Mouse (Mus musculus): Measurements from ENCODE around the gene Gm20388. TPM values are rescaled to one million over a fixed set of nuclear protein-coding genes. Genes with fewer than 3 reads are reported as not detected.

Gene Gm20388
- polyA plus RNA-seq, 1 experiment from 2014 or later = 5.5 TPM

- H3K4me2 ChIP-seq = no peak overlapping the region
- 57% methylated on average over 11 of the region's 11 CpGs for WGBS
- no peak for ATAC-seq (ENCODE audit: borderline replicate concordance, extremely low read depth, low FRiP score, low TSS enrichment)
- H3K27ac ChIP-seq = no peak overlapping the region
- H3K9ac ChIP-seq = no peak overlapping the region
- H3K9me3 ChIP-seq = no peaks in the 10 kb centered on the region
- H3K27me3 ChIP-seq = no peaks in the 10 kb centered on the region
- H3K36me3 ChIP-seq = no peaks in the 10 kb centered on the region
- no peak overlapping the region for H3K4me3 ChIP-seq
- peaks cover 34% of the 10 kb centered on the region for H3K4me1 ChIP-seq
Measured at GRCm38 (mm10) chr8:121643384-121643783, 1732.7 kb downstream of the Gm20388 start.

GRCm38 (mm10) chr8:121647511-121648215 is 1737.0 kb downstream of the Gm20388 start:
- H3K36me3 ChIP-seq = no peaks in the 10 kb centered on the region
- peaks cover 64% of the 10 kb centered on the region for H3K4me1 ChIP-seq
- no peaks in the 10 kb centered on the region for H3K27me3 ChIP-seq
- no peak overlapping the region for H3K4me3 ChIP-seq
- no peak overlapping the region for H3K9ac ChIP-seq
- WGBS = 76% methylated on average over 12 of the region's 12 CpGs
- no peak for ATAC-seq (ENCODE audit: borderline replicate concordance, extremely low read depth, low FRiP score, low TSS enrichment)
- H3K9me3 ChIP-seq = no peaks in the 10 kb centered on the region
- H3K27ac ChIP-seq = no peak overlapping the region
- no peak overlapping the region for H3K4me2 ChIP-seq

- no peak for ATAC-seq (ENCODE audit: borderline replicate concordance, extremely low read depth, low FRiP score, low TSS enrichment)
- Histone ChIP-seq H3K4me2 (no peak overlapping the region), H3K27ac (no peak overlapping the region), H3K9ac (no peak overlapping the region), H3K4me1 (peaks cover 58% of the 10 kb centered on the region), H3K9me3 (no peaks in the 10 kb centered on the region), H3K27me3 (no peaks in the 10 kb centered on the region), H3K36me3 (no peaks in the 10 kb centered on the region), H3K4me3 (no peak overlapping the region)
- 44% methylated on average over 16 of the region's 16 CpGs for WGBS
Measured at GRCm38 (mm10) chr8:121648451-121648850, 1737.8 kb downstream of the Gm20388 start.

- peaks cover 60% of the 10 kb centered on the region for H3K4me1 ChIP-seq
- no peaks in the 10 kb centered on the region for H3K27me3 ChIP-seq
- H3K9ac ChIP-seq = peak overlapping the region; percentile 2; the same call in 1 of the 2 replicates
- no peaks in the 10 kb centered on the region for H3K9me3 ChIP-seq
- H3K36me3 ChIP-seq = no peaks in the 10 kb centered on the region
- no peak for ATAC-seq (ENCODE audit: borderline replicate concordance, extremely low read depth, low FRiP score, low TSS enrichment)
- 56% methylated on average over 5 of the region's 5 CpGs for WGBS
- H3K4me2 ChIP-seq = peak overlapping the region; percentile 88
- 0 out of 2 replicates have a peak overlapping the region, but pooled peaks have one; percentile 60 for H3K4me3 ChIP-seq
- H3K27ac ChIP-seq = no peak overlapping the region
Measured at GRCm38 (mm10) chr8:121649423-121649822, 1738.8 kb downstream of the Gm20388 start.

GRCm38 (mm10) chr8:121649904-121650303 is 1739.3 kb downstream of the Gm20388 start:
- no peak for ATAC-seq (ENCODE audit: borderline replicate concordance, extremely low read depth, low FRiP score, low TSS enrichment)
- H3K36me3 ChIP-seq = no peaks in the 10 kb centered on the region
- H3K4me2 ChIP-seq = peak overlapping the region; percentile 88
- no peak overlapping the region for H3K27ac ChIP-seq
- H3K9ac ChIP-seq = peak overlapping the region; percentile 2; the same call in 1 of the 2 replicates
- peak overlapping the region; percentile 60 for H3K4me3 ChIP-seq
- H3K9me3 ChIP-seq = no peaks in the 10 kb centered on the region
- WGBS = 42% methylated on average over 10 of the region's 10 CpGs
- H3K4me1 ChIP-seq = peaks cover 56% of the 10 kb centered on the region
- H3K27me3 ChIP-seq = no peaks in the 10 kb centered on the region

GRCm38 (mm10) chr8:121650389-121651307 is 1740.0 kb downstream of the Gm20388 start:
- Histone ChIP-seq H3K4me3 (peak overlapping the region; percentile 60), H3K36me3 (no peaks in the 10 kb centered on the region), H3K4me2 (peak overlapping the region; percentile 88), H3K27me3 (no peaks in the 10 kb centered on the region), H3K4me1 (peaks cover 52% of the 10 kb centered on the region), H3K27ac (no peak overlapping the region), H3K9ac (peak overlapping the region; percentile 54), H3K9me3 (no peaks in the 10 kb centered on the region)
- WGBS = 45% methylated on average over 20 of the region's 20 CpGs
- no peak for ATAC-seq (ENCODE audit: borderline replicate concordance, extremely low read depth, low FRiP score, low TSS enrichment)

GRCm38 (mm10) chr8:121651308-121651873 is 1740.8 kb downstream of the Gm20388 start:
- Histone ChIP-seq H3K27me3 (no peaks in the 10 kb centered on the region), H3K9me3 (no peaks in the 10 kb centered on the region), H3K36me3 (no peaks in the 10 kb centered on the region), H3K9ac (peak overlapping the region; percentile 54), H3K27ac (peak overlapping the region; percentile 20; the same call in 1 of the 2 replicates), H3K4me2 (peak overlapping the region; percentile 88), H3K4me1 (peaks cover 52% of the 10 kb centered on the region), H3K4me3 (peak overlapping the region; percentile 60)
- 6% methylated on average over 47 of the region's 47 CpGs for WGBS
- ATAC-seq (ENCODE audit: borderline replicate concordance, extremely low read depth, low FRiP score, low TSS enrichment) = no peak

GRCm38 (mm10) chr8:121651874-121652361 is 1741.3 kb downstream of the Gm20388 start:
- peak overlapping the region; percentile 54 for H3K9ac ChIP-seq
- peak overlapping the region; percentile 20; the same call in 1 of the 2 replicates for H3K27ac ChIP-seq
- WGBS = under 1% methylated on average over 42 of the region's 56 CpGs
- no peak for ATAC-seq (ENCODE audit: borderline replicate concordance, extremely low read depth, low FRiP score, low TSS enrichment)
- H3K27me3 ChIP-seq = no peaks in the 10 kb centered on the region
- H3K4me2 ChIP-seq = peak overlapping the region; percentile 88
- peak overlapping the region; percentile 60 for H3K4me3 ChIP-seq
- H3K9me3 ChIP-seq = no peaks in the 10 kb centered on the region
- H3K36me3 ChIP-seq = no peaks in the 10 kb centered on the region
- peaks cover 54% of the 10 kb centered on the region for H3K4me1 ChIP-seq

GRCm38 (mm10) chr8:121652774-121653323 is 1742.2 kb downstream of the Gm20388 start, which contains the start of gene Zcchc14:
Gene Zcchc14, minus strand, starts transcription at chr8:121652901.
- H3K27ac ChIP-seq = peak within 1 kb of the TSS; percentile 91
- peak; percentile 99 for ATAC-seq (ENCODE audit: borderline replicate concordance, extremely low read depth, low FRiP score, low TSS enrichment)
- peak within 1 kb of the TSS; percentile 91 for H3K4me2 ChIP-seq
- WGBS = under 1% methylated on average over 55 of the region's 67 CpGs
- H3K9me3 ChIP-seq = no peaks in the 10 kb centered on the region
- no peaks in the 10 kb centered on the region for H3K27me3 ChIP-seq
- H3K9ac ChIP-seq = peak within 1 kb of the TSS; percentile 78
- H3K4me1 ChIP-seq = peaks cover 51% of the 10 kb centered on the region
- H3K4me3 ChIP-seq = peak within 1 kb of the TSS; percentile 80
- no peaks in the 10 kb centered on the region for H3K36me3 ChIP-seq

GRCm38 (mm10) chr8:121653340-121654019 is 1742.8 kb downstream of the Gm20388 start:
- Histone ChIP-seq H3K4me3 (peak overlapping the region; percentile 80), H3K27ac (peak overlapping the region; percentile 90), H3K9ac (peak overlapping the region; percentile 66), H3K36me3 (no peaks in the 10 kb centered on the region), H3K4me2 (peak overlapping the region; percentile 91), H3K9me3 (no peaks in the 10 kb centered on the region), H3K27me3 (no peaks in the 10 kb centered on the region), H3K4me1 (peaks cover 45% of the 10 kb centered on the region)
- 3% methylated on average over 31 of the region's 31 CpGs for WGBS
- ATAC-seq (ENCODE audit: borderline replicate concordance, extremely low read depth, low FRiP score, low TSS enrichment) = 0 out of 2 replicates have a peak, but pooled peaks have one; percentile 1

- H3K4me1 ChIP-seq = peaks cover 38% of the 10 kb centered on the region
- no peaks in the 10 kb centered on the region for H3K9me3 ChIP-seq
- peak overlapping the region; percentile 91 for H3K4me2 ChIP-seq
- 0 out of 2 replicates have a peak overlapping the region, but pooled peaks have one; percentile 66 for H3K9ac ChIP-seq
- H3K27ac ChIP-seq = no peak overlapping the region
- ATAC-seq (ENCODE audit: borderline replicate concordance, extremely low read depth, low FRiP score, low TSS enrichment) = no peak
- no peaks in the 10 kb centered on the region for H3K27me3 ChIP-seq
- WGBS = 79% methylated on average over 4 of the region's 4 CpGs
- peak overlapping the region; percentile 80 for H3K4me3 ChIP-seq
- H3K36me3 ChIP-seq = no peaks in the 10 kb centered on the region
Measured at GRCm38 (mm10) chr8:121654131-121654530, 1743.5 kb downstream of the Gm20388 start.

All from lung, embryonic 15.5 days (tissue).